Mouse (Mus musculus) bone marrow, adult 2 months (tissue): Measurements from ENCODE around the gene Psmd5.

Experiments used
- CTCF ChIP-seq: fragments of 200-500 bp; IDR thresholded peaks from 2 replicates; pipeline ENCODE4 v1.5.1; 2011; ENCODE audit warnings: low read length, control low read depth; ENCODE audit not compliant: control insufficient read depth, insufficient read depth
- POLR2A ChIP-seq: fragments of 200-500 bp; IDR thresholded peaks from 2 replicates; pipeline ENCODE4 v1.6.1; 2011; ENCODE audit warnings: low read depth, mild to moderate bottlenecking, control low read depth, low read length, borderline replicate concordance; ENCODE audit not compliant: control insufficient read depth

GRCm38 (mm10) chr2:34809568-34809967 lies 65.2 kb downstream of the Psmd5 start:
- TF ChIP-seq POLR2A, result no peak
- TF ChIP-seq CTCF, result no peak
